Mouse (Mus musculus): Measurements from ENCODE around the gene Casp4. TPM values are rescaled to one million over a fixed set of nuclear protein-coding genes. Genes with fewer than 3 reads are reported as not detected.

The Casp4 gene
- polyA plus RNA-seq (2015; fragmentation: Nextera tagmentation; extraction: Ambion mirVana), result 0.18 and 0.21 TPM in 2 replicates

DNA sequence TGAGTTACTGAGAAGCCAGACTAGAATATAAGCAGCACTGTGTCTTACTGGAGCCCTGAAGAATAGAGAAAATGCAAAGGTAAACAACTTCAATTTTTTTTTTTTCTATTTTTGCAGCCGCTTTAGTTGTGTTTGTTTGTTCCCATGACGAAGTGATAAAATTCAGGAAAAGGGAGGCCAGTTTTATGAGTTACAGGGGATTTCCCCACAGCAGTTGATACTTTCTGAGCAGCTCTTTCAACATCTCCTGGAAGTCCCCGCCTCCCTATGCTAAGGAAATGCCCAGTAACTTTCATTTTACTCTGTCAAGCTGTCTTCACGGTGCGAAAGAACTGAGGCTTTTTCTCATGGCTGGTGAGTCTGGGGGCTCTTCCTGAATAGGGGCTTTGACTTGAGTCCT lies at the start of gene Casp4:
Gene Casp4 (plus strand): TSS at position 268 of the 400 bp plus-strand sequence.
- no peaks in the 10 kb centered on the region for H3K9me3 ChIP-seq (ENCODE audit: control insufficient read depth, low read length)
- no peaks in the 10 kb centered on the region for H3K36me3 ChIP-seq (ENCODE audit: control insufficient read depth, insufficient read depth, low read length)
- WGBS, result 81% methylated on average over 5 of the region's 5 CpGs
- ATAC-seq, result no peak
- H3K27me3 ChIP-seq (replicated peaks; ENCODE audit: control insufficient read depth, insufficient read depth, low read length), result no peaks in the 10 kb centered on the region
- H3K9ac ChIP-seq (ENCODE audit: low read depth, low read length), result no peak within 1 kb of the TSS
- no peaks in the 10 kb centered on the region for H3K4me1 ChIP-seq (ENCODE audit: control insufficient read depth, insufficient read depth, low read depth, low read length)
- no peak within 1 kb of the TSS for H3K4me2 ChIP-seq (ENCODE audit: low read length)
- no peak within 1 kb of the TSS for H3K27ac ChIP-seq (ENCODE audit: low read depth, low read length)
- H3K4me3 ChIP-seq (ENCODE audit: low read length), result no peak within 1 kb of the TSS

DNA sequence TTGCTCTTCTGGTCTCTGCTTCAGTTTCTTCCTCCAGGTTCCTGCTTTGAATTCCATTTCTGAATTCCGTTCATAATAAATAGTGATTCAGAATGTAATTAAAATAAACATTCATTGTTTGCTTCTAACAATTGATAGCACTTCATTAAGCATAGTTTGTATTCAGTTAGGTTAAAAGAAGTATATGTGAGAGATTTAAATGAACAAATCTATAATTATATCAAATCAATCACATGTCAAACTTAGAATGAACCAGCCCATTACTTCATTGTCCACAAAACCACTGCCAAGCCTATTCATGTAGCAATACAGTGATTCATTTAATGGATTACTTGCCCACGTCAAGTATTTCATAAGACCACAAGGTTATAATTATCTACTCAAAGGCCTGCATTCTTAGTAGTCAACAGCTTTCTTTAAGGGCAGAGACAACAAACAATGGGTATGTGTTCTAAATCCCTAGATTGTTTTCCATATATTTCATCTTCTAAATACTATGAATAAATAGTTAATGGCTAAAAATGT lies 44.6 kb upstream of the Casp4 start:
- H3K4me1 ChIP-seq (ENCODE audit: control insufficient read depth, insufficient read depth, low read depth, low read length), result no peaks in the 10 kb centered on the region
- no peak overlapping the region for H3K4me3 ChIP-seq (ENCODE audit: low read length)
- H3K27ac ChIP-seq (ENCODE audit: low read depth, low read length), result no peak overlapping the region
- 73% methylated on average over 2 of the region's 2 CpGs for WGBS
- no peak overlapping the region for H3K9ac ChIP-seq (ENCODE audit: low read depth, low read length)
- no peak for ATAC-seq
- no peaks in the 10 kb centered on the region for H3K36me3 ChIP-seq (ENCODE audit: control insufficient read depth, insufficient read depth, low read length)
- no peaks in the 10 kb centered on the region for H3K9me3 ChIP-seq (ENCODE audit: control insufficient read depth, low read length)
- no peak overlapping the region for H3K4me2 ChIP-seq (ENCODE audit: low read length)
- H3K27me3 ChIP-seq (replicated peaks; ENCODE audit: control insufficient read depth, insufficient read depth, low read length), result no peaks in the 10 kb centered on the region

GRCm38 (mm10) chr9:5270274-5270673 lies 38.4 kb upstream of the Casp4 start:
- no peak overlapping the region for H3K4me2 ChIP-seq (ENCODE audit: low read length)
- no peaks in the 10 kb centered on the region for H3K4me1 ChIP-seq (ENCODE audit: control insufficient read depth, insufficient read depth, low read depth, low read length)
- H3K36me3 ChIP-seq (ENCODE audit: control insufficient read depth, insufficient read depth, low read length), result no peaks in the 10 kb centered on the region
- no peak overlapping the region for H3K27ac ChIP-seq (ENCODE audit: low read depth, low read length)
- WGBS, result 97% methylated on average over 2 of the region's 2 CpGs
- no peak overlapping the region for H3K9ac ChIP-seq (ENCODE audit: low read depth, low read length)
- no peak overlapping the region for H3K4me3 ChIP-seq (ENCODE audit: low read length)
- no peaks in the 10 kb centered on the region for H3K9me3 ChIP-seq (ENCODE audit: control insufficient read depth, low read length)
- no peak for ATAC-seq
- H3K27me3 ChIP-seq (replicated peaks; ENCODE audit: control insufficient read depth, insufficient read depth, low read length), result no peaks in the 10 kb centered on the region

GRCm38 (mm10) chr9:5270884-5271283 lies 37.7 kb upstream of the Casp4 start:
- Histone ChIP-seq H3K4me1 (ENCODE audit: control insufficient read depth, insufficient read depth, low read depth, low read length) (no peaks in the 10 kb centered on the region), H3K9ac (ENCODE audit: low read depth, low read length) (no peak overlapping the region), H3K27ac (ENCODE audit: low read depth, low read length) (no peak overlapping the region), H3K36me3 (ENCODE audit: control insufficient read depth, insufficient read depth, low read length) (no peaks in the 10 kb centered on the region), H3K4me3 (ENCODE audit: low read length) (no peak overlapping the region), H3K27me3 (replicated peaks; ENCODE audit: control insufficient read depth, insufficient read depth, low read length) (no peaks in the 10 kb centered on the region), H3K9me3 (ENCODE audit: control insufficient read depth, low read length) (no peaks in the 10 kb centered on the region), H3K4me2 (ENCODE audit: low read length) (no peak overlapping the region)
- WGBS, result 76% methylated on average over 1 of the region's 1 CpGs
- ATAC-seq, result no peak

DNA sequence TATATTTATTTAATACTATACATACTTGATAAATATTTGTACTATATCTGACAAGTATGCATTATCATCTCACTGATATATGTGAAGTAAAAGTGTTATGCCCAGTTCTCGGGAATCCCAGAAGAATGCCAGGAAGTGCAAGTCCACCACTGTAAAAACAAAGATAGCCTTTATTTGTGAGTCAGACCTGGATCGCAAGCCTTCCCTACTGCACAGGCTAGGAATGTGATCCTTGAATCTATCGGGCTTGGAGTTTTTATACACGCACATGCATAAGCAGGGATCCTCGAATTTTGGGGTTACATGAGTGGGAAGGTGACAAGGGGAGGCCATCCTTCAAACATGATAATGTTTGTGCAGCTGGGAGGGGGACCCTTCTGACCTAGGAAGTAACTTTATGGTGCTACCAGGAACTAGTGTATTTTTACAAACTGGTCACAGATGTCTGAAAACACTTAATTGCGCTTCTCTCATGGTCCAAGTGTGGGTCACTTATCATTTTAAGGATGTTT lies 37.2 kb upstream of the Casp4 start:
- Histone ChIP-seq H3K27me3 (replicated peaks; ENCODE audit: control insufficient read depth, insufficient read depth, low read length) (no peaks in the 10 kb centered on the region), H3K9ac (ENCODE audit: low read depth, low read length) (no peak overlapping the region), H3K9me3 (ENCODE audit: control insufficient read depth, low read length) (no peaks in the 10 kb centered on the region), H3K4me1 (ENCODE audit: control insufficient read depth, insufficient read depth, low read depth, low read length) (no peaks in the 10 kb centered on the region), H3K4me2 (ENCODE audit: low read length) (no peak overlapping the region), H3K36me3 (ENCODE audit: control insufficient read depth, insufficient read depth, low read length) (no peaks in the 10 kb centered on the region), H3K4me3 (ENCODE audit: low read length) (no peak overlapping the region), H3K27ac (ENCODE audit: low read depth, low read length) (no peak overlapping the region)
- WGBS, result 83% methylated on average over 6 of the region's 6 CpGs
- ATAC-seq, result no peak

GRCm38 (mm10) chr9:5286071-5286470 lies 22.6 kb upstream of the Casp4 start:
- H3K36me3 ChIP-seq (ENCODE audit: control insufficient read depth, insufficient read depth, low read length), result no peaks in the 10 kb centered on the region
- no peaks in the 10 kb centered on the region for H3K9me3 ChIP-seq (ENCODE audit: control insufficient read depth, low read length)
- H3K4me2 ChIP-seq (ENCODE audit: low read length), result no peak overlapping the region
- no peak for ATAC-seq
- H3K4me3 ChIP-seq (ENCODE audit: low read length), result no peak overlapping the region
- H3K27me3 ChIP-seq (replicated peaks; ENCODE audit: control insufficient read depth, insufficient read depth, low read length), result no peaks in the 10 kb centered on the region
- H3K27ac ChIP-seq (ENCODE audit: low read depth, low read length), result no peak overlapping the region
- H3K4me1 ChIP-seq (ENCODE audit: control insufficient read depth, insufficient read depth, low read depth, low read length), result no peaks in the 10 kb centered on the region
- 75% methylated on average over 2 of the region's 2 CpGs for WGBS
- H3K9ac ChIP-seq (ENCODE audit: low read depth, low read length), result no peak overlapping the region

- no peaks in the 10 kb centered on the region for H3K36me3 ChIP-seq (ENCODE audit: control insufficient read depth, insufficient read depth, low read length)
- no peak overlapping the region for H3K4me2 ChIP-seq (ENCODE audit: low read length)
- no peak overlapping the region for H3K27ac ChIP-seq (ENCODE audit: low read depth, low read length)
- no peak overlapping the region for H3K4me3 ChIP-seq (ENCODE audit: low read length)
- no peaks in the 10 kb centered on the region for H3K27me3 ChIP-seq (replicated peaks; ENCODE audit: control insufficient read depth, insufficient read depth, low read length)
- H3K9ac ChIP-seq (ENCODE audit: low read depth, low read length), result no peak overlapping the region
- H3K4me1 ChIP-seq (ENCODE audit: control insufficient read depth, insufficient read depth, low read depth, low read length), result no peaks in the 10 kb centered on the region
- ATAC-seq, result no peak
- no peaks in the 10 kb centered on the region for H3K9me3 ChIP-seq (ENCODE audit: control insufficient read depth, low read length)
These were observed 22.0 kb upstream of the Casp4 start for GRCm38 (mm10) chr9:5286597-5286996.

DNA sequence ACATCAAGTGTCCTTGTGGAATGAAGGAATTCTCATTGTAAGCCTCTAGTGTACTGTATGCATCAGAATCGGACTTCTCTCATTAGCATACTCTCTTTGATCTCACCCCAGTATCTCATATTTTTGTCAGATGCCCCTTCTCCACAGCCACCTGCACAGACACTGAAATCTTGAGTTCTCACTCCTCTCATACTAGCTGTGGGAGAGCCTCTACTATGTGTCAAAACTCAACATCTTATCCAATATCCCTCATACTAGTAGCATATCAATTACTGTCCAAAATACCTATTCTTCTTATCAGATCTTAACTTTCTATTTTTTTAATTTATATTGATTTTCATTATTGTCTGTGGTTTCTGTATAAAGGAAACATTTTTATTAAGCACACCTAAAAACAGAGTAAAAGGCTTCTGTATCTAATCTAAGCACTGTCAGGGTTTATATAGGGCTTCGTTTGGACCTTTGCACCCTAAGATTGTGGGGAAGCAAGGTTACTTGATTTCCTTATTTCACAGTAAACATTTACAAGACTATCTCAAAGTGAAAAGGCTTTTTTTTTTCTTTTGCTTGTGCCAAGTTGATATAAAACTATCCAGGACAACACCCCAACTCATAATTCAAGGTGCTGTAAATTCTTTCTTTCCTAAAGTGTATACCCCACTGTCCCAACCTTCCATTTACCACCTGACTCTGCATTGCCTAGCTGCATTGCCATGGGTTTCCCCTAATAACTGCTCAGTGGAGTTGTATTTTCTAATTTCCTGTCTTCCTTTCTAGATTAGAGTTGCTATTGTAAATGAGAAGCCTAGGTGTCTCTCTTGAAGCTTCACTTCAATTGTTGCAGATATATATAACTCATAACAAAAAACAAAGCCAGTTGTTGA lies 12.0 kb upstream of the Casp4 start:
- H3K4me1 ChIP-seq (ENCODE audit: control insufficient read depth, insufficient read depth, low read depth, low read length), result no peaks in the 10 kb centered on the region
- no peak overlapping the region for H3K4me2 ChIP-seq (ENCODE audit: low read length)
- H3K27me3 ChIP-seq (replicated peaks; ENCODE audit: control insufficient read depth, insufficient read depth, low read length), result no peaks in the 10 kb centered on the region
- H3K9me3 ChIP-seq (ENCODE audit: control insufficient read depth, low read length), result no peaks in the 10 kb centered on the region
- H3K4me3 ChIP-seq (ENCODE audit: low read length), result no peak overlapping the region
- no peak for ATAC-seq
- no peak overlapping the region for H3K9ac ChIP-seq (ENCODE audit: low read depth, low read length)
- 73% methylated on average over 2 of the region's 2 CpGs for WGBS
- no peak overlapping the region for H3K27ac ChIP-seq (ENCODE audit: low read depth, low read length)
- H3K36me3 ChIP-seq (ENCODE audit: control insufficient read depth, insufficient read depth, low read length), result no peaks in the 10 kb centered on the region

DNA sequence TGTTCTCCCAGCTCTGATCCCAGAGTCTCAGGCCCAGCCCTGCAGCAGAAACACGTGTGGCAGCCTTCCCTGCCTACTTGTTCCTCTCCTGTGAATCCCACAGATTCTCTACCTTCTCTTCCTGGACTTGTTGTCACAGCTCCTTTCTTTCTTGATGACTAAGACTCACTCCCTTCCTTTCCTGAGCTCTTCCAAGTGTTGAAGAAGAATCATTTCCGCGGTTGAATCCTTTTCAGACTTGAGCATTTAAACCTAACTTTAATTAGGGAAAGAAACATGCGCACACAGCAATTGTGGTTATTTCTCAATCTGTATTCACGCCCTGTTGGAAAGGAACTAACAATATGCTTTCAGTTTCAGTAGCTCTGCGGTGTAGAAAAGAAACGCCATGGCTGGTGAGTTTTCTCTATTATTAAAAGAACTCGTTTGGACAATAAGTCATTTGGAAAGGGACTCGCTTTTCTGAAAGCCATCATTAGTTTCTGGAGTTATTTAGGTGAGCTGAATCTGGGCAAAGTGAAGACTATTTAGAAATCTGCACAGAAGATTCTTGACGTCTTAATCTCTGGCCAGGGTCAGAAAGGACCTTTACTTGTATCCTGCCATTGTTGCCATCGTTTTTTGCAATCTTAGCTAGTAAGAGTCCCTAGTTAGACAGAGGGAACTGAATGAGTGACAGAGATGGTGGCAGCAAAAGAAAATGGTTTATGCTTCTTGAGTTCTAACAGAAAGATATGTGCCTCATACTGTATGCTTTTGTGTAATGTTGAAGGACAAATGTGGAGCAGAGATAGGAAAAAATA lies 10.1 kb upstream of the Casp4 start, which contains the start of gene Casp1:
Gene Casp1 (plus strand): TSS at position 189 of the 803 bp plus-strand sequence.
- Histone ChIP-seq H3K27me3 (replicated peaks; ENCODE audit: control insufficient read depth, insufficient read depth, low read length) (no peaks in the 10 kb centered on the region), H3K9me3 (ENCODE audit: control insufficient read depth, low read length) (no peaks in the 10 kb centered on the region), H3K36me3 (ENCODE audit: control insufficient read depth, insufficient read depth, low read length) (no peaks in the 10 kb centered on the region), H3K27ac (ENCODE audit: low read depth, low read length) (no peak within 1 kb of the TSS), H3K4me3 (ENCODE audit: low read length) (no peak within 1 kb of the TSS), H3K4me2 (ENCODE audit: low read length) (no peak within 1 kb of the TSS), H3K4me1 (ENCODE audit: control insufficient read depth, insufficient read depth, low read depth, low read length) (no peaks in the 10 kb centered on the region), H3K9ac (ENCODE audit: low read depth, low read length) (no peak within 1 kb of the TSS)
- no peak for ATAC-seq
- 55% methylated on average over 11 of the region's 11 CpGs for WGBS
